Mouse (Mus musculus) lung, embryonic 14.5 days (tissue): Measurements from ENCODE around the gene Smarca4. TPM values are rescaled to one million over a fixed set of nuclear protein-coding genes. Genes with fewer than 3 reads are reported as not detected.

Experiments used
- ATAC-seq: fragments of 200-750 bp; cut with Nextera tagmentation; 2 replicates; pipeline ENCODE4 v1.8.0; 2017; ENCODE audit warnings: mild to moderate bottlenecking, moderate TSS enrichment, moderate library complexity; ENCODE audit not compliant: insufficient read depth
- DNase-seq: peaks from one replicate; pipeline ENCODE4 v3.0.0-alpha.2; 2015
- H3K27ac ChIP-seq: fragments of 300-500 bp; sonication (generic); 2 replicates; pipeline ENCODE4 v1.5.1; 2014; ENCODE audit warnings: low read depth, mild to moderate bottlenecking, moderate library complexity
- H3K27me3 ChIP-seq: fragments of 300-500 bp; sonication (generic); 2 replicates; pipeline ENCODE4 v1.6.1; 2014; ENCODE audit warnings: low read length, control low read depth; ENCODE audit not compliant: insufficient read depth
- H3K36me3 ChIP-seq: fragments of 300-500 bp; sonication (generic); 2 replicates; pipeline ENCODE4 v1.6.1; 2014; ENCODE audit warnings: control low read depth; ENCODE audit not compliant: insufficient read depth
- H3K4me1 ChIP-seq: fragments of 300-500 bp; sonication (generic); 2 replicates; pipeline ENCODE4 v1.6.1; 2014; ENCODE audit warnings: antibody characterized with exemption, control low read depth; ENCODE audit not compliant: insufficient read depth
- H3K4me2 ChIP-seq: fragments of 300-500 bp; sonication (generic); 2 replicates; pipeline ENCODE4 v1.6.1; 2014; ENCODE audit warnings: mild to moderate bottlenecking
- H3K4me3 ChIP-seq: fragments of 300-500 bp; sonication (generic); 2 replicates; pipeline ENCODE4 v1.5.1; 2014; ENCODE audit warnings: low read depth, low read length
- H3K9ac ChIP-seq: fragments of 300-500 bp; sonication (generic); 2 replicates; pipeline ENCODE4 v1.6.1; 2014
- H3K9me3 ChIP-seq: fragments of 300-500 bp; sonication (generic); 2 replicates; pipeline ENCODE4 v1.6.1; 2016; ENCODE audit warnings: low read depth, low read length, control low read depth
- CTCF ChIP-seq: IDR thresholded peaks from 2 replicates; pipeline ENCODE4 v1.5.1; 2016; ENCODE audit warnings: antibody characterized with exemption, low read depth
- whole genome bisulfite sequencing: fragments of 180-500 bp; shearing (Covaris S2); extraction: QIAGEN DNeasy Blood & Tissue Kit; methylation state at CpG from one replicate; pipeline ENCODE4 v1.1.7; 2014; 5-methylcytosine and 5-hydroxymethylcytosine counted together
- polyA plus RNA-seq: library from polyadenylated mRNA; unstranded; fragments of >200 nt; fragmentation: Nextera tagmentation; extraction: Ambion mirVana; gene quantifications from 2 replicates; pipeline ENCODE4 v1.2.1, GENCODE M21; 2014

Gene Smarca4
- polyA plus RNA-seq, 1 experiment from 2014 or later: 114 TPM

DNA sequence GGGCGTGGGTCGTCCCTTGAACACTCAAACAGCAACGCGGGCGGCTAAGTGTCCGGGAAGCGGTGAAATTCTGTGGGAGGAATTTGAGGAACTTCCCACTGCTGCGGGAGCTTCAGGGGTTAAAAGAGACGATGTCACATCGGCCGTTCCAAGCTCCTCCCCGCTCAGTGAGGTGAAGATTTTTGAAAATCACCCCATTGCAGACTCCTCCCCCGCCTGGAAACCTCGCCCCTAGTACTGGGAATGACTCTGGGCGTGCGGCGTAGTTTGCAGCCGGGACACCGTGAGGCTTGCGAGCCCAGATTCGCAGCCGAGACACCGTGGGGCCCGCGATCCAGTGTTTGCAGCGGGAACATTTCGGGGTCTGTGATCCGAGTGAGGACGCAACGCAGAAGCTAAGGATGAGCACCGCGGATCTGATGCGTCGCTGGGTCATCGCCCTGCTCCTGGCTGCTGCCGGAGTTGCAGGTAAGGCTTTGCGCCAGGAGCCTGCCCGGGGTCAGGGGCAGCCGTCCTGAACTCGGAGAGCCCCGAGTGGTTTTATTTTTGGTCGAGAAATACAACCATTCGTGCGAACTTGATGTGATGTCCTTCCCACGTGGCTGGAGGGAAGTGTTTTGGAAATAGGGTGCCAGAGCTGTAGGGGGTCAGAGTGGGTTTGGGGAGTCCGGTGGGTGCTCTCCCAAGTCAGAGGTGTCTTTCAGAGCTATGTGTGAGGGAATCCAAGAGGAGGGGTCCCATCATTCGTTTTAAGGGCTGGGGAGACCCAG is 107.6 kb downstream of the Smarca4 start, which contains the start of gene Ldlr:
Gene Ldlr (plus strand): TSS at position 107 of the 770 bp plus-strand sequence.
- Histone ChIP-seq H3K4me1 (peaks cover 14% of the 10 kb centered on the region; the same call in 1 of the 2 replicates), H3K36me3 (peaks cover 22% of the 10 kb centered on the region; the same call in 1 of the 2 replicates), H3K27ac (peak within 1 kb of the TSS; percentile 97), H3K9me3 (no peaks in the 10 kb centered on the region), H3K9ac (peak within 1 kb of the TSS; percentile 69), H3K4me3 (peak within 1 kb of the TSS; percentile 78), H3K4me2 (peak within 1 kb of the TSS; percentile 73), H3K27me3 (no peaks in the 10 kb centered on the region)
- DNase-seq (peak; percentile 98), ATAC-seq (peak; percentile 91)
- under 1% methylated on average over 47 of the region's 47 CpGs for WGBS
- TF ChIP-seq CTCF: no peak

DNA sequence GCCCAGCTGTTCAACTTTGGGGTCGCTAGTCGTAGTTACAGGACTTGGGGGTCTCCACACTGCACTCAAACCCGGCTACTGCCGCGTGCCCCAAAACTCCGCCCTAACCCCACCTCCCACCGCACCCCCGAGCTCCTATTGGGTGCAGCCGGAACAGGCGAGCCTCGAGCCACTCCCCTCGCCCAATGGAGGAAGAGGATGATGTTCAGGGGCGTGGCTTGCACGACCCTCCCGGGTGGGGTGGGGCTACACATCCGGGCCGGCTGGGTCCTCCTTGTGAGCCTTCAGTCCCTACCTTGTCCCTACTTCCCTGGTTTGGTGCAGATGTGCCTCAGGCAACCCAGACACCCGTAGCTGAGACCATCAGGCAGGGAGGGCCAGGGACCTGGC is 108.2 kb downstream of the Smarca4 start:
- DNase-seq (peak; percentile 98), ATAC-seq (peak; percentile 93)
- Histone ChIP-seq H3K9ac (peak overlapping the region; percentile 69), H3K4me1 (peaks cover 14% of the 10 kb centered on the region; the same call in 1 of the 2 replicates), H3K27me3 (no peaks in the 10 kb centered on the region), H3K36me3 (peaks cover 26% of the 10 kb centered on the region; the same call in 1 of the 2 replicates), H3K4me2 (peak overlapping the region; percentile 73), H3K4me3 (peak overlapping the region; percentile 78), H3K9me3 (no peaks in the 10 kb centered on the region), H3K27ac (peak overlapping the region; percentile 97)
- WGBS: under 1% methylated on average over 18 of the region's 18 CpGs
- TF ChIP-seq CTCF: no peak

DNA sequence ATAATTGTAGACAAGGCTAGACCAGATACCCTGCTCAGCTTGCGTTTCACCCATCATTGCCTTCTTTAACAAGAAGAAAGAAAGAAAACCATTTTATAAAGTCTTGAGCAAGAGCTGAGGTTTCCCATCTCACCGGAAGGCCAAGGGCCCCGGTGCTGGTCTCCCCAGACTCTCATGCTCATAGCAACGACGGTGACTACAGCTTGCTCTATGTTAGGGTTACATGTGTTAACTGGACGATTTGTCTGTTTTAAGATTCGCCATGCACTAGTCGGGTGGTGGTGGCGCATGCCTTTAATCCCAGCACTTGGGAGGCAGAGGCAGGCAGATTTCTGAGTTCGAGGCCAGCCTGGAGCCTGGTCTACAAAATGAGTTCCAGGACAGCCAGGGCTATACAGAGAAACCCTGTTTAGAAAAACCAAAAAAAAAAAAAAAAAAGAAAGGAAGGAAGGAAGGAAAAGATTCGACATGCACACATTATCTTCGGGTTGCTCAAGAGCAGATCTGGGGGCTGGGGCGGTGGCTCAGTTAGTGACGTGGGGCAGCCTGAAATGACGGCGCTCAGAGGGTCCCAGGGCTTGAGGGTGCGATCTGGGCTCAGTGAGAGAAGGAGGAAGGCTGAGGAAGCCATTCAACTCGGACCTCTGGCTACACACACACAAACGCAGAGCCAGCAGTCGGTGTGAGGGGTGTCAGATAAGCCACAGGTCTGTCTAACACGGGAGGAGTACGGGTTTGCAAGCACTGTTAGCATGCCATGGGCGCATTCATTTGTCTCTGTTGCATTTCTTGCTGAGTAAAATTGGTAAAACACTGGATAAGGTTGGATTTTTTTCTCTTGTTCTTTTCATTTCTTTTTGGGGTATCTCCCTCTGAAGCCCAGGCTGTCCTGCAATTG is 109.5 kb downstream of the Smarca4 start:
- Histone ChIP-seq H3K9ac (peak overlapping the region; percentile 4), H3K4me3 (peak overlapping the region; percentile 78), H3K4me1 (peaks cover 14% of the 10 kb centered on the region; the same call in 1 of the 2 replicates), H3K9me3 (no peaks in the 10 kb centered on the region), H3K4me2 (peak overlapping the region; percentile 73), H3K36me3 (peaks cover 34% of the 10 kb centered on the region; the same call in 1 of the 2 replicates), H3K27me3 (no peaks in the 10 kb centered on the region), H3K27ac (peak overlapping the region; percentile 48; the same call in 1 of the 2 replicates)
- TF ChIP-seq CTCF: no peak
- DNase-seq (no peak), ATAC-seq (no peak)
- whole genome bisulfite sequencing: 52% methylated on average over 23 of the region's 23 CpGs

DNA sequence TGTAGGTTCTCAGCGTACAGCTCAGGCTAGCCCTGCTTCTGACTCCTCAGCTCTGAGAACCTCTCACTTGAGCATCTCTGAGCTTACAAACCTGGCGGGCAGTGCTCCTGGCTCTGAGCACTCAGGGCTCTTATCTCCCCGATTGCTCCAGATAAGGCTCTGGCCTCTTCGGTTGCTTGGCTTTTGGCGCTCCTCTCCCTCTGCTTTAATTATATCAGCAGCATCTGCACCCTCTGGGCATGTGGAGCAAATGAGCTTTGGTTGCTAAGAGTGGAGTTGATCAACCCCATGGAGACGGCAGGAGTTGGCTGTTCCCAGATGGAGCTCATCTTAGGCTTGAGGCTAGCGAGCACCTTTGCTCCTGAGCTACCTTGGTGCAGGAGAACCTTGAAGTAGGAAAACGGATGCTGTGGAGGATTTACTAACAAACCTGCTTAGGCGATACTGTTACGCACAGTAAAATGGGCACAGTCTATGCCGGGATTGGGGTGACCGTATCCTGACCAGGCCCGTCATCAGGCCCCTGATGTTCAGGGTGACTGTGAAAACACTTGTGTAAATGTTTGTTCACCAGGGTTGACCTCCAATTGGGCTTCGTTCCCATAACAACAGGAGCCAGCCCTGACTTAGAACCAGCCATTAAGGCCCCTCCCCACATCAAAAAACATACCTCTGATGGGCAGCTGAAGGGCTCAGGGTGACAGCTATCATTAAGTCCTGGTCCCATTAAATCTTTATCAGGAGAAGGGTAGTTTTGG is 110.4 kb downstream of the Smarca4 start:
- H3K4me1 ChIP-seq: peaks cover 14% of the 10 kb centered on the region; the same call in 1 of the 2 replicates
- ATAC-seq (no peak), DNase-seq (no peak)
- peak overlapping the region; percentile 1; the same call in 1 of the 2 replicates for H3K4me3 ChIP-seq
- H3K27ac ChIP-seq: peak overlapping the region; percentile 48
- peak overlapping the region; percentile 4 for H3K9ac ChIP-seq
- H3K27me3 ChIP-seq: no peaks in the 10 kb centered on the region
- H3K4me2 ChIP-seq: peak overlapping the region; percentile 73
- no peaks in the 10 kb centered on the region for H3K9me3 ChIP-seq
- 54% methylated on average over 14 of the region's 14 CpGs for WGBS
- TF ChIP-seq CTCF: no peak
- H3K36me3 ChIP-seq: peaks cover 36% of the 10 kb centered on the region; the same call in 1 of the 2 replicates

DNA sequence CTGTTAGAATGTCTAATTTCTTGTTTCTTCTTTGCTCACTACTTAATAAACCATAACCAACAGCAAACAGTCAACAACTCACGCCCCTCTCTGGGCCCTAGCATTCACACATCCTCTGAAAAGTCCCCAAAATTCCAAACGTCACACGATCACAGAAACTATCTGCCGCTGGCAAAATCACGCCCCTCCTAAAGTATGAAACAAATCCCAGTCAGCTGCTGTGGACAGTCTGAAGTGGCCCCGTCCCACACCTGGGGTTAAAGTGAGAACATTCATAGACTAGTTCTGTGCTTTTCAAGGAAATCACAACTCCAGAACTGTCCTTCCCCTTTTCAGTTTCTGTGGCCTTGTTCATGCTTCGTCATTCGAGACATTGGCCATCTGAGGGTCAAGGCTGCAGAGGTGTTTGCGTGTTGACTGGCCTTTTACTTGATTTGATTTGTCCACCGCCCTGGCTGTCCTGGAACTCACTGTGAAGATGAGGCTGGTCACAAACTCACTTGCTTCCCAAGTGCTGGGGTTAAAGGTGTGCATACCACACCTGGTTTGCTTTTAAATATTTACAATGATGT is 112.4 kb downstream of the Smarca4 start:
- Histone ChIP-seq H3K27me3 (no peaks in the 10 kb centered on the region), H3K4me2 (no peak overlapping the region), H3K36me3 (peaks cover 55% of the 10 kb centered on the region), H3K9me3 (no peaks in the 10 kb centered on the region), H3K9ac (no peak overlapping the region), H3K4me1 (peaks cover 14% of the 10 kb centered on the region; the same call in 1 of the 2 replicates), H3K4me3 (no peak overlapping the region), H3K27ac (no peak overlapping the region)
- ATAC-seq: no peak
- 79% methylated on average over 10 of the region's 10 CpGs for WGBS
- no peak for TF ChIP-seq CTCF
- DNase-seq: no peak

DNA sequence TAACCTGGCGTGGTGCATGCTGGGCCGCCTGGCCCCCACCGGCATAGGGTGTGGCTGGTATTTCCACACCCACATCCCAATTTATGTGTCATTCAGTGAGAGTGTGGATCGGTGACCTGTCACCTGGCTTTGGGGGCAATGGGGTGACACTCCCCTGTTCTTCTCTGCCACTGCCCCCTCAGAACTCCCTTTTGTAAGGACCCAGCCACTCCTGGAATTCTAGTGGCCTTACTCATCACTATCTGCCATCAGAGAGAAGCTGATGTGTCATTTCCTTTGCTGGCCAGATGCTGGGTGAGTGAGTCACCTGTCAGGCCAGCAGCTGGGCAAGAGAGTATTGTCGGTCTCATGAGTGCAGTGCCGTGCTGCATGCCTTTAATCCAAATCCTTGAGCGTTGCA is 113.3 kb downstream of the Smarca4 start:
- TF ChIP-seq CTCF: no peak
- Histone ChIP-seq H3K9me3 (no peaks in the 10 kb centered on the region), H3K36me3 (peaks cover 65% of the 10 kb centered on the region), H3K27ac (no peak overlapping the region), H3K27me3 (no peaks in the 10 kb centered on the region), H3K4me1 (peaks cover 14% of the 10 kb centered on the region; the same call in 1 of the 2 replicates), H3K4me2 (no peak overlapping the region), H3K4me3 (no peak overlapping the region), H3K9ac (no peak overlapping the region)
- 86% methylated on average over 7 of the region's 7 CpGs for WGBS
- ATAC-seq: no peak
- DNase-seq: no peak
